Mouse (Mus musculus) neural tube, postnatal 0 days (tissue): Measurements from ENCODE around the gene Olfr186. TPM values are rescaled to one million over a fixed set of nuclear protein-coding genes. Genes with fewer than 3 reads are reported as not detected.

Source experiments
- polyA plus RNA-seq: library from polyadenylated mRNA; unstranded; fragments of >200 nt; fragmentation: Nextera tagmentation; extraction: Ambion mirVana; gene quantifications from 2 replicates; pipeline ENCODE4 v1.2.1, GENCODE M21; 2015

The Olfr186 gene
- not detected in 2 replicates for polyA plus RNA-seq

GRCm38 (mm10) chr16:59030191-59030590, at the start of gene Olfr186:
Gene Olfr186, minus strand, starts transcription at chr16:59030291.

GRCm38 (mm10) chr16:59077905-59078304, 47.8 kb upstream of the Olfr186 start, which contains the start of gene Olfr190:
Gene Olfr190, minus strand, starts transcription at chr16:59078005.

DNA sequence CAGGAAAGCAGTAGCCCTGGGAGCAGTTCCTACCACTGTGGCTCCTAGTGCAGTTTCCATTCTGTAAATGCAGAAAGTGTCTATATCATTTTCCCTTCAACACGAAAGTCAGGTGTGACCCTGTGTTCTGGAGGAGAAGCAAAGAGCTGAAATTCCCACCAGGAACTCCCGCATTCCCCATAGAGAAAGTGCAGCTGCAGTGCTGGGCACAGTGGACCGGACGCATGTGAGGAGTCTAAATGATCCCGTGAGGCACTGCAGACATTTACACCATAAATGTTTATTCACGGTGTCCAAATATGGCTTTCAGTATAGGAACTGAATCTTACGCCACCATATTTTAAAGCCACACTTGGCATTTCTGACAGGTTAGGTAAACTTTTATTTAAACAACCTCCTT, 9.6 kb upstream of the Olfr186 start, which contains the start of gene Olfr187:
Olfr187 (minus strand) TSS at position 58 of the 400 bp plus-strand sequence.

GRCm38 (mm10) chr16:58995057-58995456, 35.0 kb downstream of the Olfr186 start, which contains the start of gene Olfr183:
Gene Olfr183, plus strand, starts transcription at chr16:58995357.

Other genes with a start within 250 kb of the Olfr186 start
- gene Olfr173, start 230.0 kb downstream of the Olfr186 start, polyA plus RNA-seq: not detected in 2 replicates
- gene Olfr175-ps1, start 203.5 kb downstream of the Olfr186 start, polyA plus RNA-seq: not detected in 2 replicates
- not detected in 2 replicates for gene Olfr177, start 155.5 kb downstream of the Olfr186 start, polyA plus RNA-seq
- not detected in 2 replicates for gene Olfr178, start 138.2 kb downstream of the Olfr186 start, polyA plus RNA-seq
- not detected in 2 replicates for gene Olfr181, start 101.5 kb downstream of the Olfr186 start, polyA plus RNA-seq
- not detected in 2 replicates for gene Olfr180, start 100.9 kb downstream of the Olfr186 start, polyA plus RNA-seq
- gene Olfr183, start 34.9 kb downstream of the Olfr186 start, polyA plus RNA-seq: not detected in 2 replicates
- gene Olfr187, start 9.5 kb upstream of the Olfr186 start, polyA plus RNA-seq: not detected in 2 replicates
- gene Olfr190, start 47.7 kb upstream of the Olfr186 start, polyA plus RNA-seq: not detected in 2 replicates
- gene Olfr191, start 59.5 kb upstream of the Olfr186 start, polyA plus RNA-seq: not detected in 2 replicates
- not detected in 2 replicates for gene Olfr193, start 81.6 kb upstream of the Olfr186 start, polyA plus RNA-seq
- gene Olfr194, start 90.8 kb upstream of the Olfr186 start, polyA plus RNA-seq: not detected in 2 replicates
- not detected in 2 replicates for gene Olfr195, start 116.8 kb upstream of the Olfr186 start, polyA plus RNA-seq
- gene Olfr196, start 140.2 kb upstream of the Olfr186 start, polyA plus RNA-seq: not detected in 2 replicates
- not detected in 2 replicates for gene Olfr198, start 173.2 kb upstream of the Olfr186 start, polyA plus RNA-seq
- gene Olfr199, start 189.5 kb upstream of the Olfr186 start, polyA plus RNA-seq: not detected in 2 replicates
- not detected in 2 replicates for gene Olfr201, start 242.3 kb upstream of the Olfr186 start, polyA plus RNA-seq